Mouse (Mus musculus) C2C12 (cell line): ENCODE measurements around the gene Aff3.

ENCODE experiments used
- CTCF ChIP-seq: IDR thresholded peaks from one replicate; pipeline ENCODE4 v1.5.1; 2011; ENCODE audit not compliant: control insufficient read depth, insufficient read depth, insufficient read length
- MYOG ChIP-seq: IDR thresholded peaks from one replicate; pipeline ENCODE4 v1.6.1; 2011; ENCODE audit not compliant: control insufficient read depth, insufficient read length; ENCODE audit errors: extremely low read depth

DNA sequence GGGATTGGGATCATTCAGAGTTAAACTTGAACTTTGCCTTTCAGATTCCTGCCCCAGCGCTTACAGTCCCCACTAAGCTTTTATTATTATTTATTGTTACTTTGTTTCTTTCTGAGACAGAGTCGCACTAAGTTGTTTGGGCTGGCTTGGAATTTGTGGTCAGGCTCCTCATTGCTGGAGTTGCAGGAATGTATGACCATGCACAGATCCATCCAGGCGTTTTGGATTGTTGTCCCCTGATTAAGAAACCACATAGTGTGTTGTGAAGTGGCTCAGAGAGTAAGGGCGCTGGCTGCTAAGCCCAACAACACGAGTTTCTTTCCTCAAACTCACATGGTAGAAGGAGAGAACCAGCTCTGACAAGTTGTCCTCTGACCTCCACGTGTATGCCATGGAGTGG lies 35.9 kb upstream of the Aff3 start:
- TF ChIP-seq CTCF: no peak
- no peak for TF ChIP-seq MYOG
